Mouse (Mus musculus) embryonic facial prominence, embryonic 12.5 days (tissue): ENCODE results near the gene Samd15. TPM values are rescaled to one million over a fixed set of nuclear protein-coding genes. Genes with fewer than 3 reads are reported as not detected.
A peak's percentile ranks its signal among the peaks of the same experiment; 100 is the strongest.
"Not testable (repeated sequence)": the region's sequence is repeated elsewhere in the genome, so short reads cannot be mapped to it uniquely, and the experiment has no call there.

ENCODE experiments used
- ATAC-seq: fragments of 200-750 bp; cut with Nextera tagmentation; 2 replicates; pipeline ENCODE4 v1.8.0; 2017; ENCODE audit not compliant: insufficient number of reproducible peaks, insufficient read depth, low FRiP score, low TSS enrichment
- H3K27ac ChIP-seq: fragments of 300-500 bp; sonication (generic); 2 replicates; pipeline ENCODE4 v1.5.1; 2016; ENCODE audit warnings: mild to moderate bottlenecking
- H3K27me3 ChIP-seq: fragments of 300-500 bp; sonication (generic); 2 replicates; pipeline ENCODE4 v1.6.1; 2016; ENCODE audit warnings: mild to moderate bottlenecking, moderate library complexity
- H3K36me3 ChIP-seq: fragments of 300-500 bp; sonication (generic); 2 replicates; pipeline ENCODE4 v1.6.1; 2016; ENCODE audit warnings: mild to moderate bottlenecking
- H3K4me1 ChIP-seq: fragments of 300-500 bp; sonication (generic); 2 replicates; pipeline ENCODE4 v1.6.1; 2016
- H3K4me2 ChIP-seq: fragments of 300-500 bp; sonication (generic); replicated peaks from 2 replicates; pipeline ENCODE4 v1.6.1; 2016; ENCODE audit warnings: mild to moderate bottlenecking, moderate library complexity
- H3K4me3 ChIP-seq: fragments of 300-500 bp; sonication (generic); 2 replicates; pipeline ENCODE4 v1.5.1; 2016; ENCODE audit warnings: mild to moderate bottlenecking
- H3K9ac ChIP-seq: fragments of 300-500 bp; sonication (generic); 2 replicates; pipeline ENCODE4 v1.6.1; 2016; ENCODE audit warnings: mild to moderate bottlenecking, moderate library complexity
- H3K9me3 ChIP-seq: fragments of 300-500 bp; sonication (generic); 2 replicates; pipeline ENCODE4 v1.6.1; 2016; ENCODE audit warnings: mild to moderate bottlenecking, moderate library complexity
- WGBS: fragments of 180-500 bp; shearing (Covaris S2); methylation state at CpG from one replicate; pipeline ENCODE4 v1.1.7; 2016; 5-methylcytosine and 5-hydroxymethylcytosine counted together
- polyA plus RNA-seq: library from polyadenylated mRNA; unstranded; fragments of >200 nt; fragmentation: Nextera tagmentation; extraction: Ambion mirVana; gene quantifications from 2 replicates; pipeline ENCODE4 v1.2.1, GENCODE M21; 2016

The Samd15 gene
- 0.52 and 1.8 TPM in 2 replicates for polyA plus RNA-seq

DNA sequence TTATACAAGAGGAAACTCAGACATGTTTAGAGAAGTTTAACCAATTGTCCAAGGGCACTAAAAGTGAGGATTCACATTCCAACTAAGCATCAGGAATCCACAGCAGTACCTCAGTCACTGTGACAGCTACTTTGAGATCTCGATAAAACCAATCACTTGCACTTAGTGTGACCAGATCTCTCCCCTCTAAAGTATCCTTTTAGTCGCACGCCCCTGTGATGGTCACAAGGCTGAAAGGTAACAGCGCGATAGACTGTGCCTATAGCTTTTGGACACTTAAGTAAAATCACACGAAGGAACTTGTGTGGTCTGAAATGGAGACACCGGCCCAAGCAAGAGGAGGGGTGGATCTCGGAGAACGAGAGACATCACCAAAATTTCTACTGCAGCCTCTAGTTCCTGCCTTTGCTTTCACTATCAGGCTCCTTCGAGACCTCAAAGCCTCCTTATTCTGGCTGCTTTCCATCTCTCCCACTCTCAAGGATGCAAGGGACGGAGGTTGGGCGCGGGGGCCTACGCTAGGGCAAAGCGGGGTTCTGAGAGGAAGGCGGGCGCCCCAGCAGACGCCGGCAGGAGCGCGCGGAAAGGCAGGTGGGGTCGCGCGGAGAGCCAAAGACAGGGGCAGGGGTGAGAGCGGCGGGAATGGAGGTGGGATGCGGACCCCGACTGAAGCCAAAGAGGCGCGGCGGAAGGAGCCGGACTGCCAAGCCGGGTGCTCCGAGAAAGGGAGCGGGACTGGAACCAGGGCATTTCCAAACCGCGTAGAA is at the start of gene Samd15:
TSS of gene Samd15 (plus strand) at position 518 of the 767 bp plus-strand sequence.
- H3K4me3 ChIP-seq, result peak within 1 kb of the TSS; percentile 87
- peak within 1 kb of the TSS; percentile 80 for H3K27ac ChIP-seq
- H3K9ac ChIP-seq, result peak within 1 kb of the TSS; percentile 82
- peaks cover 15% of the 10 kb centered on the region; the same call in 1 of the 2 replicates for H3K4me1 ChIP-seq
- no peak; the same call in 1 of the 2 replicates for ATAC-seq
- no peaks in the 10 kb centered on the region for H3K9me3 ChIP-seq
- under 1% methylated on average over 38 of the region's 38 CpGs for WGBS
- 0 out of 2 replicates have a peak, but pooled peaks cover 2% of the 10 kb centered on the region for H3K27me3 ChIP-seq
- H3K4me2 ChIP-seq, result peak within 1 kb of the TSS; percentile 74
- H3K36me3 ChIP-seq, result no peaks in the 10 kb centered on the region

DNA sequence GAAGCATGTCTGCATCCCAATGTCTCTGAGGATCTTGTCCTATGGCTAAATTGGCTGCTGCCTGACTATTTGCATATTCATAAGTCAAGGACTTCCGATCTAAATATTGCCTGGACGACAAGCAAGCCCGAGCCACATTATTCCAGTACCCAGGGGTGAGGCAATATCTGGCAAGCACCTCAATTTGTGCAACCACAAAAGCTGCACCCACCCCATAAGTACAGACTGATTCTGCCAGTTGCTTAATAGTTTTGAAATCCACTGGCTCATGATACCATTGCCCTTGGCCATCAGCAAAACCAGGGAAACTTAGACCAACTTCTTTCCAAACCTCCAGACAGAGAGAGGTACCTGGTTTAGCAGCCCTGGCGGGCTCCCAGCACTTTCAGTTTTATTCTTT is 45.1 kb upstream of the Samd15 start:
- H3K27ac ChIP-seq, result not testable (repeated sequence)
- WGBS, result 86% methylated on average over 4 of the region's 4 CpGs

DNA sequence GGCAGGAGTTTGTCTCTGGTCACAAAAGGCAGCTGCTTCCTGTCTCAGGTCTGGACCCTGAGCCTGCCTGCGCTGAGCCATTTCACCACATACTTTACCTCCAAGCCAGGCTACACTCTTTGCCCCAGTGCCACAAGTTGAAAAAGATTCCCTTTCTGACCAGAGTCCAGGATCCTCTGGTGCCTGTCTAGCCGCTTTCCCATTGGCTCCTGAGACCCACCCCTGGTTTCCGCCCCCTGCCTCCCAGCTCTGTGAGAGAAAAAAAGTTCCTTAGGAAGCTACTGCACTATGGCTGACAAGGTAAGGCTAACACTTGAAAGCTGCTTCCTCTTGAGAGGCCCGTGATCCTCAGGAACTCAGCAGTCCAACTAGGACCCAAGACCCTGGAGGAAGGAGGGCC is 42.2 kb upstream of the Samd15 start:
- H3K9ac ChIP-seq, result no peak overlapping the region
- H3K9me3 ChIP-seq, result no peaks in the 10 kb centered on the region
- no peaks in the 10 kb centered on the region for H3K4me1 ChIP-seq
- no peak overlapping the region for H3K27ac ChIP-seq
- H3K36me3 ChIP-seq, result peaks cover 10% of the 10 kb centered on the region
- WGBS, result 51% methylated on average over 4 of the region's 4 CpGs
- H3K4me2 ChIP-seq, result no peak overlapping the region
- H3K4me3 ChIP-seq, result no peak overlapping the region
- ATAC-seq, result no peak
- no peaks in the 10 kb centered on the region for H3K27me3 ChIP-seq

More for the DNA sequence above, 45.1 kb upstream of the Samd15 start:
- H3K36me3 ChIP-seq, ATAC-seq, H3K27me3 ChIP-seq, H3K9ac ChIP-seq, H3K4me1 ChIP-seq, H3K9me3 ChIP-seq, H3K4me2 ChIP-seq, H3K4me3 ChIP-seq: not testable (repeated sequence)

DNA sequence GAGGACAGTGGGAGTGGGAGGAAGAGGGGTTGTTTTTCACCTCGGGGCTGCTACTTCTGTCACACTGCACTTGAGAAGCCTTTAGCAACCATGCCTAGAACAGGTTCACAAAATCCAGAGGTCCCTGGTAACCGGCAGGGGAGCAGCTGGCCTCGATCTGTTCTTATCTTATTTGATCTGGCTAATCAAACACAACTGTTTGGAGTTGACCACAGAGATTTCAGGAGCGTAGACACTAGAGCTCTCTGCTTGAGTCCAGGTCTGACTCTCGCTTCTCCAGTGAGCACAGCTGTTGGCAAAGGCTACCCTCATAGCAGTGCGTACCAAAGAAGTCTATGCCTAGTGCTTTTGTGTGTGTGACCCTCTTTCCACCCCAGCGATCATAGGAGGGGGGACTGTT is 41.4 kb upstream of the Samd15 start:
- H3K36me3 ChIP-seq, result peaks cover 10% of the 10 kb centered on the region
- H3K9me3 ChIP-seq, result no peaks in the 10 kb centered on the region
- no peak overlapping the region for H3K4me2 ChIP-seq
- H3K4me3 ChIP-seq, result no peak overlapping the region
- no peak for ATAC-seq
- no peaks in the 10 kb centered on the region for H3K27me3 ChIP-seq
- WGBS, result 57% methylated on average over 7 of the region's 7 CpGs
- no peaks in the 10 kb centered on the region for H3K4me1 ChIP-seq
- H3K27ac ChIP-seq, result no peak overlapping the region
- no peak overlapping the region for H3K9ac ChIP-seq

DNA sequence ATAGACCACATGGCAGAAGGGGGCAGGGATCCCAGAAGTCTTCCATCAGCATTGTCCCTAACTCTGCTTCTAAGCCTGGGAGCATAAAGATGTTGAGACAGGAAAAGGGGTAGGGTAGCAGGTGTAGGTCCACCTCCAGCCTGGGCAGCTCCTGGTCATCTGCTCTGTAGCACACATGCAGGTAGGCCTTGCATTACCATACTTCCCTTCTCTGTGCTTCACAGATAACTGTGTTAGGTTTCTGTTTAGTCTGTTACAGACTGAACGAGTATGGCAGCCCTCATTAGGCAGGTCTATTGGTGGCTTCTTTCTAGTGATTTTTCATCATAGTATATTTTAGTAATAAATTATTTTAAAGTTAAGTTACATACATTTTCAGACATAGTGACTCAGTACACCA is 39.2 kb upstream of the Samd15 start:
- Histone ChIP-seq H3K36me3 (peaks cover 22% of the 10 kb centered on the region), H3K4me1 (no peaks in the 10 kb centered on the region), H3K27ac (no peak overlapping the region), H3K4me2 (no peak overlapping the region), H3K9me3 (no peaks in the 10 kb centered on the region), H3K9ac (no peak overlapping the region), H3K27me3 (no peaks in the 10 kb centered on the region), H3K4me3 (no peak overlapping the region)
- ATAC-seq, result no peak
- WGBS, result 75% methylated on average over 1 of the region's 1 CpGs

DNA sequence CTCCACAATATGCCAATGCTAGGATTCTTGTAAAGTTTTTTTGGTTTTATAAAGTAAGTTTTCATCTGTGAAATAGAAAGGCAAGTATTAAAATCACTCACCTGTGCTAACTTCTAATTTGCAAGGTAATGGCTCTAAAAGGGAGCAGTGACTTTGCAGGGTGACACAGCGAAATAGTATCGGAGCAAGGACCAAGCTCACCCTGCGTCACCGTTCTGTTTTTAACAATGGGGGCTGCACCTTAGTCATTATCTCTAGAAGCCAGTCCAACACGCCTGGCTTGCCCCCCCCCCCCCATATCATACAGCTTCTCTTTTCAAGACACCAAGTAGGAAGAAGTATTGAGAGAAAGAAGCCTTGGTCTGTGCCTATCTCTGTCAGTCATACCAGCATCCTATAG is 38.7 kb upstream of the Samd15 start:
- Histone ChIP-seq H3K27me3 (no peaks in the 10 kb centered on the region), H3K36me3 (peaks cover 19% of the 10 kb centered on the region), H3K27ac (no peak overlapping the region), H3K4me1 (no peaks in the 10 kb centered on the region), H3K9me3 (no peaks in the 10 kb centered on the region), H3K9ac (no peak overlapping the region), H3K4me2 (no peak overlapping the region), H3K4me3 (no peak overlapping the region)
- ATAC-seq, result no peak
- 88% methylated on average over 5 of the region's 5 CpGs for WGBS

DNA sequence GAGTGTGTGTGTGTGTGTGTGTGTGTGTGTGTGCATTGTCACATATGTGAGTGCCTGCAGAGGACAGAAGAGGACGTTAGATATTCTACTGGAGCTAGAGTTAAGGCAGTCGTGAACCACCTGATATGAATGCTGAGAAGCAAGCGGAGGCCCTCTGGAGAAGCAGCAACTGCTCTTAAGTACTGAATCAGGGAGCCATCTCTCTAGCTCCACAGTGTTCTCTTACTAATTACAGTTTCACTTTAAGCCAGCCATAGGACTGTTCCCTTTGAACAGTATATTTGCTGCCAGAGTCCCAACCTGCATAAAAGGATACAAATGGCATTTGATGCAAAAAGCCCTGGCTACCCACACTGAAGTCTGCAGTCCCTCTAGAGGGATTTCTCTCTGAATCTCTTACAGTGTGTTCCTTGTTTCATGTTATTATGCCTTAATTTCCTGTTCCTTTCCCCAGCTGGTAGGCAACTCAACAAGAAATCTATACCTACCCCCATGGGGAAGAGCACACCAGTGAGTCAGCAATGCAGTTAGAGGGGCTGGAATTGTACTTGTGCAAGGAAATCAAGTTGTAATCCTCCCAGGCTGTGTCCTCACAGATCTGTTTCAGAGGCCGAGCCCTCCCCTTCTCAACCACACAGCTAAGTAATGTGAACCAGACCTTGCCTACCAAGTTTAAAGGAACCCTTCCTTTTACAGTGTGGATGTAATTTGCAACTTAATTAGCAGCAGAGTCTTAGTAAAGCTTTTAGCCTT is 24.2 kb upstream of the Samd15 start:
- 33% methylated on average over 4 of the region's 4 CpGs for whole genome bisulfite sequencing
- peaks cover 31% of the 10 kb centered on the region for H3K4me1 ChIP-seq
- H3K36me3 ChIP-seq, result peaks cover 10% of the 10 kb centered on the region
- no peaks in the 10 kb centered on the region for H3K27me3 ChIP-seq
- H3K4me3 ChIP-seq, result no peak overlapping the region
- 0 out of 2 replicates have a peak overlapping the region, but pooled peaks have one; percentile 2 for H3K4me2 ChIP-seq
- peak overlapping the region; percentile 72 for H3K27ac ChIP-seq
- no peak overlapping the region for H3K9ac ChIP-seq
- ATAC-seq, result peak; percentile 85
- H3K9me3 ChIP-seq, result no peaks in the 10 kb centered on the region

DNA sequence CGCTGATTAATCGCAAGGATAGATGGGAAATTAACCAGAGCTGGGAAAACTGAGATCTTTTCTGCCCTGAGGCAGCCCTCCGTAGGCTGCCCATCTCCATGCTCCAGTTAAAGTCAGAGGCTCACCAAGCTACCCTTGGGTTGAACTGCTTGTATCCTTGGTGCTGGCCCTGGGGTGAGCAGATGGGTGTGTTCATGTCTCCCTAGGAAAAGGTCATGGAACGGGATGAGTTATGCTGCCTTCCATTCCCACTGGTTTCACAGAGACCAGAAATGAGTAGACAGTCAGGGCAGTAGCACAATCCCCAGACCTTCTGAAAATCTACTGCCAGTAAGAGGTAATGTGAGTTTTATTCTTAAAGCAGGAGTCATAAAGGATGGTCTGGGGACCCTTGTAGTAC is 21.9 kb upstream of the Samd15 start:
- no peaks in the 10 kb centered on the region for H3K36me3 ChIP-seq
- H3K4me2 ChIP-seq, result no peak overlapping the region
- peaks cover 31% of the 10 kb centered on the region for H3K4me1 ChIP-seq
- no peak for ATAC-seq
- no peaks in the 10 kb centered on the region for H3K9me3 ChIP-seq
- H3K9ac ChIP-seq, result no peak overlapping the region
- H3K4me3 ChIP-seq, result no peak overlapping the region
- WGBS, result 92% methylated on average over 4 of the region's 4 CpGs
- H3K27ac ChIP-seq, result no peak overlapping the region
- no peaks in the 10 kb centered on the region for H3K27me3 ChIP-seq

DNA sequence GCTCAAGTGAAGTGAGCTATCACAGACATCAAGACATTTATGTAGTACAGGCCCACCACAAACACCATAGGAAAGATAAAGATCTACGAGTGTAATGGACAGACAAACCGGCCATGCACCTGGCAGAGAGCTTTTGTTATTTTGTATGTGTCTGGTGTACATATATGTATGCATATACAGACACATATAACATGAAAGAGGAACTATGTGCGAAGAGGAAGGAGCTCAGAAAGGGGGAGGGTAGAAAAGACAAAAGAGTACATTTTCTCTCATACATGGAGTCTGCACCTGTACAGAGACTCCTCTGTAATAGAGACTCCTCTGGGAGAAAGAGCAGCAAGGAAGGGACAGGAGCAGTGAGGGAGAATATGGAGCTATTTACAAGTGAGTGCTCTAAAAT is 6.5 kb upstream of the Samd15 start:
- 87% methylated on average over 3 of the region's 3 CpGs for WGBS
- Histone ChIP-seq H3K27ac (no peak overlapping the region), H3K27me3 (no peaks in the 10 kb centered on the region), H3K9me3 (no peaks in the 10 kb centered on the region), H3K4me3 (no peak overlapping the region), H3K36me3 (no peaks in the 10 kb centered on the region), H3K9ac (no peak overlapping the region), H3K4me1 (0 out of 2 replicates have a peak, but pooled peaks cover 6% of the 10 kb centered on the region), H3K4me2 (no peak overlapping the region)
- ATAC-seq, result no peak

DNA sequence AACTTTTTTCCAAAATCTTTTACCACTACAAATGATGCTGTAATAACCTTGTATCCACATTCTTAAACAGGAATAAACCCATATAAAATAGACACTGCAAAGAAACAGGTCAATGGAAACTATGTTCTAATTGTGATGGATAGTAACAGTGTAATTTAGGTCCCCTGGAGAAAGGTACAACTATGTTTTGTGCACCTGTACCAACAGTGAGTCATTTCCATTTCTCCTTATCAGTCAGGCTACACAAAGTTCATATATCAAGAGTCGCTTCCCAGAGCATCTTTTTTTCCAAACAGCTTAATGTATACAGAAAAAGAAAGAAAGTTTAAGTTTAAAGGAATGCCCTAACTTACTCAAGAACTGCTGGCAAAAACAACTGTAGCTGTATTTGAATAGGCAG is 4.5 kb upstream of the Samd15 start:
- WGBS, result 75% methylated on average over 1 of the region's 1 CpGs
- H3K4me3 ChIP-seq, result no peak overlapping the region
- H3K36me3 ChIP-seq, result no peaks in the 10 kb centered on the region
- H3K27me3 ChIP-seq, result no peaks in the 10 kb centered on the region
- H3K9ac ChIP-seq, result no peak overlapping the region
- H3K9me3 ChIP-seq, result no peaks in the 10 kb centered on the region
- no peak overlapping the region for H3K27ac ChIP-seq
- H3K4me1 ChIP-seq, result peaks cover 15% of the 10 kb centered on the region; the same call in 1 of the 2 replicates
- no peak overlapping the region for H3K4me2 ChIP-seq
- no peak for ATAC-seq

DNA sequence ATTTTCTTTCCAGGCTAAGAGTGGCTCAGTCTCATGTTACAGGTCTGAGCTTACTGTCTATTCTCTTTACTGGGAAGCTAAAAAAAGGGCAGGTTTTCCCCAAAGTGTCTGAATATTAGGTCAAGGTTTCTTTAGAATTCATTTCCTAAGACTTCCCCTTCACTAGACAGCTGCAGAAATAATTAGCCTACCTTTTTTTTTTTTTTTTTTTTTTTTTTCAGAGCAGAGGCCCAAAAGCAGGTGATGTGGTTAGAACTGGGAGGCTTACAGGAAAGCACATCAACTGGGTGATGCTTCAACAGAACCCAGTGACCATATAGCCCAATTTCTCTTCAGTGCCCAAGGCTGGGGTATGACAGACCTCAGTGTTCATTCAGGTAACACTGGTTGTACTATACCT is 3.2 kb upstream of the Samd15 start:
- Histone ChIP-seq H3K4me2 (no peak overlapping the region), H3K9ac (no peak overlapping the region), H3K4me3 (no peak overlapping the region), H3K36me3 (no peaks in the 10 kb centered on the region), H3K27ac (no peak overlapping the region), H3K27me3 (no peaks in the 10 kb centered on the region), H3K4me1 (peaks cover 15% of the 10 kb centered on the region; the same call in 1 of the 2 replicates), H3K9me3 (no peaks in the 10 kb centered on the region)
- ATAC-seq, result no peak

DNA sequence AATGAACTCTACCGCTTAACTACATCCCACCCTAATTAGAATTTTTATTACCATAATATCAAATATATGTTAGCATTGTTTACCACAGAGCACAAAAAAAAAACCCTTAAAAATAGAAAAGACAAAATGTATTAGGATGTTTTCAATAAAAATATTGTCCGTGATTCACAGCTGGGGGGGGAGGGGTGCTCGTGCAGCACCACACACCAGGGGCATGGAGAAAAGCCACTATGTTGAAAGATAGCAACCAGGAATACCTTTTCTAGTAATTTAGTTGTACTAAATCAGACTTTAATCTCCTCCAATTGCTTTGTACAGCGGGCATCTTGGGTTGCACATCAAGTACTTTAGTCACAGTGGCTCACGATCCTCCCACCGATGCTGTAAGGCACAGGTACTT is 731 bp upstream of the Samd15 start:
- ATAC-seq, result no peak
- 0 out of 2 replicates have a peak, but pooled peaks cover 2% of the 10 kb centered on the region for H3K27me3 ChIP-seq
- WGBS, result 42% methylated on average over 6 of the region's 6 CpGs

More for the DNA sequence above, 731 bp upstream of the Samd15 start:
- H3K4me2 ChIP-seq, result peak overlapping the region; percentile 74
- H3K9me3 ChIP-seq, result no peaks in the 10 kb centered on the region
- H3K36me3 ChIP-seq, result no peaks in the 10 kb centered on the region
- H3K4me1 ChIP-seq, result peaks cover 15% of the 10 kb centered on the region; the same call in 1 of the 2 replicates
- 0 out of 2 replicates have a peak overlapping the region, but pooled peaks have one; percentile 82 for H3K9ac ChIP-seq
- peak overlapping the region; percentile 87 for H3K4me3 ChIP-seq
- H3K27ac ChIP-seq, result no peak overlapping the region
